Mouse (Mus musculus): ENCODE data around the gene Grin1. TPM values are rescaled to one million over a fixed set of nuclear protein-coding genes. Genes with fewer than 3 reads are reported as not detected.

The Grin1 gene
- total RNA-seq, 2 experiments from 2014 or later, result 15.0 to 15.2 TPM

DNA sequence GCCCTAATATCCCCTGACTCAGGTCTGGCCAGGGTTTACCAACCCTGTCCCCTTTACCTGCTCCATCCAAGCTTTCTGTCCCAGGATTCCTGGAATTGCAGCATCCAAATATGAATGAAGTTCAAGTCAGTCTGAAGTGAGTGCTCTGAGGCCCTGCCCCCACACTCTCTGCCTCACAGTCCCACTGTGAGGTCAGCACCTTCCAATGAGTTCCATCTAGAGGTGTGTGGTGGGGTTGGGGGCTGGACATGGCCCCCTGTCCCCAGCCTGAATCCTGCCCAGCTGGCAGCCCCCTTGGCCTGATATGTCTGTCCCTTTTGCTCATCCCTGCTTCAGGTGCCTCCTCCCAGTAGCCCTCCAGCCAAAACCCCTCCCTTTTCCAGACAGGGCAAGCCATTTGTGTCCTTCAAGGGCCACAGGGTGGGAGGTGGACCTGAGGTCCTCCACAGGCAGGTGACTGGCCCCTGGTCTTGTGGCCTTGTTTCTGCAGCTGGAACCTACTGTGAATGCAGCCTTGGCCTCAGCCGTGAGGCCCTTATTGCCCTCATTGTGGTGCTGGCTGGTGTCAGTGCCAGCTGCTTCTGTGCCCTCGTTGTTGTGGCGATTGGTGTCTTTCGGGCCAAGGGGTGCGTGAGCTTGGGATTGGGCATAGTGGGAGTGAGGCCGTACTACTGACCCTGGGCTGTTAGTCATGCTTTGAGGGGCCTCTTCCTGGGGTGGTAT lies 30.9 kb downstream of the Grin1 start, which contains the start of gene Tmem210:
Tmem210 (plus strand) TSS at position 219 of the 723 bp plus-strand sequence.
- no peak for DNase-seq (ENCODE audit: low spot score in 2 of 2)

DNA sequence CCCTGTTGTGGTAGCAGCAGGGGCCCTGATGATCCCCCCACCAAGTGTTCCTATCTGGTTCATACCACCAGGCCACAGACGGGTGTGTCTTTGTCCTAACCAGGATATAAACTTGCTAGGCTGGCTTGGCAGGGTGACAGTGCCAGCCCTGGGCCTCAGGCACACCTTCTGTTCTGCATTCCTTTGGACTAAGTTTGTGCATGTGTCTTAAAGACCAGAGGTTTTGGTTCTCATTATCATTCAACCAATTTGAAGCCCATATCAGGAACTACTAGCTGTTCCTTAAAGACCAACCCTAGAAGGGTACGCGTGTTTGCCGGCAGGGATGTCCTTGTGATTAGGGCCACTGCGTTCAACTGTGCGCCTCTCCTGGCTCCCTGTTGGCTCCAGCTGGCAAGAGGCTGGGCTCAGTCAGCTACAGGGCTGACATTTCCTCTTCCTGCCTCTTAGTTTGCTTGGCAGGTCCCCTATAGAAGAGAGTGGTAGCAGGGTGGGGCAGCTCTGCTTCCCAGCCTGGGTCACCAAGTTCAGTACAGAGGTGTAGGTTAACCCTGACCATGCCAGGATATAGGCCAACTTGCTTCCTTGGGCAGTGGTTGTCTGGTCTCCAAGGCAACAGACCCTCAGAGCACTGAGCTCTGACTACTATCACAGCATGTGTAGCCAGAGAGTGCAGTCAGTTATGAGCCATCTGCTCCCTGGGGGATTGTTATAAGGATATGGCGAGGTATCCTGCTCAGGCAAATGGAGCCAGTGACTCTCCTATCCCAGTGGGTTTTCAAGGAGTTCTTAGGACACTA lies 31.9 kb downstream of the Grin1 start:
- no peak for DNase-seq (ENCODE audit: low spot score in 2 of 2)

DNA sequence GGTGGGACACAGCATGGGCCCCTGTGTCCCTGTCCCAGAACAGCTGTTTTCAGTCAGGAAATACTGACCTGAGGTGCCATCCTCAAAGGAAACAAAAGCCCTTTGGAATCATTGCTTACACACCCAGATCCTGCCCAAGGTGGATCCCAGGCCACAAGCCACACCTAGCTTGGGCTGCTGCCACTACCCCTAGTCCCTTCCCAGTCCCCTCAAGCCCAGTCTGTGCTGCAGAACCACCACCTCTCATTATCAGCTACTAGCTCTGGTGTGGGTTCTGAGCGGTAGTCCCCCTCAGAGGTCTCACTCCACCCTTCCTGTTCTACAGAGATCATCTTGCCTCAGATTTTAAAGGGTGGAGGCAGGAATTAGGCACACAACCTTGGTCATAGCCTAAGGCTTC lies 32.7 kb downstream of the Grin1 start:
- no peak for DNase-seq (ENCODE audit: low spot score in 2 of 2)

DNA sequence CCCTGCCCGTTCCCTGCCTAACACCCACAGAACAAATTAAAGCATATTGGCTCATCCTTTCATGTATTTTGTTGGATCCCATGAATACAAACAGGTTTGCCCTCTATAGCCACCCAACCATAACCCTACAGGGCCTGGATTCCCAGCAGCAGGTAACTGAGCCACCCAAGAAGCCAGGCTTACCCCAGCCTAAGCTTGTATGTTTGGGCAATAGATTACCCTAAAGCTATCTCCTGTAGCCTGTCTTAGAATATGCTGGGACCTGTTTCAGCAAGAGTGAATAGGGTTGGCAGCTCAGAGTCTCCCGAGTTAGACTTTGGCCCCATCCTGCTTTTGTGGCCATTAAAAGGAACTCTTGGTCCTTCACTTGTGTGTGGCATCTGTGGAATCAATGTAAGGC lies 33.4 kb downstream of the Grin1 start:
- no peak for DNase-seq (ENCODE audit: low spot score in 2 of 2)

DNA sequence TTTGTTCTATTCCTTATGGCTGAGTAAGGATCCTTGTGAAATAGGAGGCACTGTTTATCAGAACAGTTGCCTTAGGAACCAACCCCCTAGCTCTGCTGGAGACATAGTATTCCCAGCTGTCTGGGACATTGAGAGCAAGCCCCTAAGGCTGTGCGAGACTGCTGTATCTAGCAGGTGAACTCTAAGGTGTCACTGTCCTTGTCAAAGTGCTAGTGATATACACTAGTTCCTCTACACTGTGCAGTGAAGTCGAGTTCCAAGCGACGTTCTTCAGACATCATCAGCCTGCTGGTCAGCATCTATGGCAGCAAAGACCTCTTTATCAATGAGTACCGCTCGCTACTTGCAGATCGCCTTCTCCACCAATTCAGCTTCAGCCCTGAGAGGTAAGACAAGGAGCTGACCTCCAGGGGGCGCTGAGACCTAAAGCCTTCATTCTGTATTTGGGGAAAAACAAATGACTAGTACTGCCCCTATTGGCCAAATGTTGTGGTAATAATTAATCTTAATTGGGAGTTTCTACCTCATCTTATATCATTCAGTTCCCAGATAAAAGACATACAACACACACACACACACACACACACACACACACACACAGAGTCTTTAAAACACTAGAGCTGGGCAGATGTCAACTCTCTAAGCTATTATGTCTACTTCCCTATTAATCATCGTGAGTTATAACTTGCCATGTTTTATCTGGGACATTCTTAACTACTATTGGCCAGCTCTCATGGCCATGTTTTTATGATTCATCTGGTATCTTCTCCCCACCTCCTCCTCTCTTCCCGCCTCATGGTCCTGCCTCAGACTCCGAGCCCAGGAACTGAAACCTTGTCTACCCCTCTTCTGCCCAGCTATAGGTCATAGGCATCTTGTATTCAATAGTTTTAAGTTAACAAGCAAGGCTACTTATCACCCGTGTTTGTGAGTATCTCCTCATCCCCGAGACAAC lies 39.8 kb downstream of the Grin1 start:
- DNase-seq (ENCODE audit: low spot score in 2 of 2), result peak in 1 of 2 experiments; percentile 74

DNA sequence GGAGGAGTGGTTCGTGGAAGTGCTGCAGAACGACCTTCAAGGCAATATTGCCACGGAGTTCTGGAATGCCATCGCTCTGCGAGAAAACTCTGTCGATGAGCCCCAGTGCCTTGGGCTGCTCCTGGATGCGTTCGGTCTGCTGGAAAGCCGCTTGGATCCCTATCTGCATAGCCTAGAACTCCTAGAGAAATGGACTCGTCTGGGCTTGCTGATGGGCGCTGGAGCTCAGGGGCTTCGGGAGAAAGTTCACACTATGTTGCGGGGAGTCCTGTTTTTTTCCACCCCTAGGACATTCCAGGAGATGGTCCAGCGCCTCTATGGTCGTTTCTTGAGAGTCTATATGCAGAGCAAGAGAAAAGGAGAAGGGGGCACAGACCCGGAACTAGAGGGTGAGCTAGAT lies 46.0 kb downstream of the Grin1 start:
- no peak for DNase-seq (ENCODE audit: low spot score in 2 of 2)

DNA sequence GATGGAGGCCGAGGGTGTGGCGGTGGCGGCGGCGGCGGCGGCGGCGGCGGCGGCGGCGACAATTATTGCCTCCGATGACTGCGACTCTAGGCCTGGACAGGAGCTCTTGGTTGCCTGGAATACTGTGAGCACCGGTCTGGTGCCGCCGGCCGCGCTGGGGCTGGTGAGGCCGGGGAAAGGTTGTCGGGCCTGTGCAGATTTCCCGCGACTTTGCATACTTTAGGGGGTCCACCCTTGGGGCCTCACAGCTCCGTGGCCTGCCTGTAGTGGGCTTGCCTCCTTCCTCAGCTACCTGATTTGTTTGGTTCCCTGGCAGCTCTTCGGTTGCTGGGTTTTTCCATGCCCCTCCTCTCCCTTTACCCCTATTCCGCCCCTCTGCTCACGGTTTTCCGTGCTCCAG lies 46.5 kb downstream of the Grin1 start:
- DNase-seq (ENCODE audit: low spot score in 2 of 2), result no peak

DNA sequence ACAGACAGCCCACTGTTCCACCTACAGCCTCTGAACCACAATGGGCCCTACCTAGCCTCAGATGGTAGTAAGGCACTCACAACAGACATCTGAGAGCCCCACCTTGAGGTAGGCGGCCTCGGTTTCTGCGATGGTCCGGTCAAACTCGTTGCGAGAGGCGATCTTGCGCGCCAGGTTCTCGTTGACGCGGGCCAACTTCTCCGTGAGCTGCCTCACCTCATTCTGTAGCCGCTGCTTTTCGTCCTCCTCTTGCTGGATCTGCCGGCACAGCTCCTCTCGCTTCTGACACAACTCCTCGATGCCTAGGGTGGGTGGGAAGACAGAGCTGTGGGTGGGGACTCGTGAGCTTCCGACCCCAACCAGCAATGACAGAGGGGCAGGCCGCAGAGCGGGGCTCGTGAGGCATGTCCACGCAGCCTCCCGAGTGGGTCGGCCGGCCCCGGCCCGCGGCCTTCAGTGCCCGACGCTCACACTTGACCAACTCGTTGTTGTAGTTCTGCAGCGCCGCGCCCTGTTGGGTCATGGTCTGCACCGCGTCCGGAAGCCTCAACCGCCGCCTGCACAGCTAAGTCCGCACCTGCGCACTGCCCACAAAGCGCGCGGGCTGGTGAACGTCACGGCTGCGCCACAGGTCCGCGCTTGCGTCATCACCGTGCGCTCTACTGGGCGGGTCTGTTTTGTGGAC lies 47.0 kb downstream of the Grin1 start, which contains the start of the genes Ssna1 and Anapc2:
Ssna1 (minus strand) TSS at position 612 of the 685 bp plus-strand sequence.
Anapc2 (plus strand) TSS at position 652 of the 685 bp plus-strand sequence.
- peak; percentile 96 to 98 for DNase-seq (ENCODE audit: low spot score in 2 of 2)

DNA sequence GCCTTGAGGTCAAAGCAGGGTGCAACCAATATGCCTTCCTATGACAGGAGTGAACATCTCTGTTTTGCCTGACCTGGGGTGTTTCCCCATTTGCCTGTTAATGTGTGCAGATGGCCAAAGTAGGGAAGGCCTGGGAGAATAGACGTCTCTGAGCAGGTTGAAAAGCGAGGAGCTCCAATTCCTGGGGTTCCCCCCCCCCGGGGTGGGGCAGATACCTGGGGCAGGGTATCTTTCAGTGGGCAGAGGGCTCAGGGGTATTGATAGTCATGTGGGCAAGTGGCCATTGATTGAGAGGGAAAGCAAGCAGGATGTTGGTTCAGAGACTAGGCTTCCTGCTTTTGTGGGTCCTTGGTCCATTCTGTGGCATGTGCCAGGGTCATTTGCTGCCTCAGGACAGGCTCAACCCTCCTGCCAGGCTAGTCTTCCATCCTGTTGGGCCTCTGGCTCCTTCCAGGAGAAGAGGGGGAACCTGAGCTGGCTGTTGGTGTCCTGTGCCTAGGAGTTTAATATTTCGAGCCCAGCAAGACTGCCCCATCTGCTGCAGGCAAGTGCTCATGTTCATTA lies 51.2 kb downstream of the Grin1 start:
- DNase-seq (ENCODE audit: low spot score in 2 of 2), result no peak

DNA sequence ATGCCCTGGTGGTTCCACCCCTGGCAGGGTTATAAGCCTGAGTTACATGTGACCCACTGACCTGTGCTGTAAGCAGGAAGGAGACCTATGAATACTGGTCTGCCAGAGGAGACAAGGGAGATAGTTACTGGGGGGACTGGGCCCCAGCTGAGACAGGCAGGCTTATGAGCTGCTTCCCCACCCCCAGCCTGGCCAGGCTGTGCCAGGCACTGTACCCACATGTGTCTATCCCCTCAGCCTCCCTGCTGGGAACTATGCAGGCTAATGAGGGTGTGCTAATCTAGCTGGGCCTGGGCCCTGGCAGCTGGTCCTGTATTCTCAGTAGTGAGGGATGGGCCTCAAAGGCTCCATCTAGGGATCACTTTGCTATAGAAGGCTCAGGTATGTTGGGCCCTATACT lies 51.7 kb downstream of the Grin1 start:
- DNase-seq (ENCODE audit: low spot score in 2 of 2), result no peak

DNA sequence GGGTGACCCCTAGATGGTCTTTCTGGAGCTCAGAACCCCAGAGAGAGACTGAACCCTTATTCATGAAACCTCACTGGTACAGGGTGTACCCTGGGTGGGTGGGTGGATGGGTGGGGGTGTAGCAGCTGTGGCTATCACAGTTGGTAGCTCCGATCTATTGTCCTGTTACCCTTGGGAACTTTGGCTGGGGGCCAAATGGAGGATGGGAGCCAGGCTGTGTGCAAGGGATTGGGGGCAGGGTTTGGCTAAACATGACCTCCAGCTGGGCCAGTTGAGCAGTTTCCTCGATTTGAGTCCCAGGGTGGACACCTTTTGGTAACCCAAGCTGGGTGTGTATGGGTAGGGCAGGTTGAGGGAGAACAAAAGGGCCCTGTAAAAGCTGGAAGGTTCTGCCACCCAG lies 52.3 kb downstream of the Grin1 start:
- no peak for DNase-seq (ENCODE audit: low spot score in 2 of 2)

DNA sequence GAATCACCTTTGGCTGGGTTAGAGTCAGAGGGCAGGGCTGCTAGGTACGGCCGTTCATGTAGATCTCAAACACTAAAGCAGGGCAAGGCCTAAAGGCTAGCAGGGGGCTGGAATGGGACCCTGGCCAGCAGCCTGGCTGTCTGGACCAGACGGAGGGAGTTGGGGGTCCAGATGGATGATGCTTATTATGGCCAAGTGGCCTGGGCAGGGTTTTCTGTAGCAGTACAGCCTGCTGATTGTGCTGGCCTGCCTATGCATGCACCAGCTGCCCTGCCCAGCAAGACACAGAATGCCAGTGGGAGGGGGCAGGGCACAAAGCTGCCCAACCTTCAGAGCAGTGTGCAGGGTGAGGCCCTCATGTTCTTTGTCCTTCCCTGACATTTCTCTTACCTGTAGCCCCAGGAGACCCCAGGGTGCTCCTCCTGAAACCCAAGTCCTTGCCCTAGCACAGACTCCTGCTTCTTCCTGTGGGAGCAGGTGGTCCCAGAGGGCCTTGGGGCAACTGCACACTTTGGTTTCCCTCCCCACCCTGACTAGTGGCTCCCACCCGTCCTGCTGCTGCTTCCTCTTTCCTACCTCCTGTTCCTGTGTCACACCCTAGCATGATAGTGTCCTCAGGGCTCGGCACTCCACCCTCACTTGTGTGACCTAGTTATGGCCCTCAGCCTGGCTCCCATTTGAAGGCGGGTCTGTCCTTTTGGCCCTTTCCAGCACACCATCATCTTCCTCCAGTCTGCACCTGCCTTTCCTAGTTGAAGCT lies 52.9 kb downstream of the Grin1 start:
- no peak for DNase-seq (ENCODE audit: low spot score in 2 of 2)

DNA sequence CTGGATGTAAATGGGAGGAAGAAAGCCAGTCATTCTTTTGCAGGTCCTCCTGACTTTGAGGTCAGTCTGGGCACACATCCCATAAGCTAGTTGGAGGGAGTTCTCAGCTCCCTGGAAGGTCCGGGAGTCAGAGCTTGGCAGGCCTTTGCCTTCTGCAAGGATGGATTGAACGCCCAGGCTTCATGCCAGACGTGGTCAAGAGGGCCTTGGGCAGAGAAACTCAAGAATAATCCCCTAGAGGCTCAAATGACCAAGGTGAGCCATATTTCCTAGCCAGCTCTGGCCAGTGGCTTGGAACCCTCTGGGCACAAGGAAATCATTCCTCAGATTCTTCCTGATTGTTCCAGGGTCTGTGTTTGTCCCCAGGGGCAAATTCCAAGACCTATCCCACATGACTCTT lies 54.1 kb downstream of the Grin1 start:
- no peak for DNase-seq (ENCODE audit: low spot score in 2 of 2)

DNA sequence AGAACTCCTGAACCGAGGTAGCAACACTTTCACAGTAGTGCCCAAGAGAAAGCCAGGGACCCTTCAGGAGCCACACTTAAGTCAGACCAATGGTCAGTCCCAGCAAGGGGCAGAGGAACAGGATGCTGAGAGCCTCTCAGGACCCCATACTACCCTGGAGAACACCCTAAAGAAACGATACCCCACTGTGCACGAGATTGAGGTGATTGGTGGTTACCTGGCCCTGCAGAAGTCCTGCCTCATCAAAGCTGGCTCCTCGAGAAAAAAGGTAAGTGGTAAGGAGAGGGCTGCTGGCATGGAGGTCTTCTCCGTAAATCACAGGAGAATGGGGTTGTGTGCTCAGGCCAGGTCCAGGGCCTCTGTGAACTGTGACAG lies 54.7 kb downstream of the Grin1 start:
- DNase-seq (ENCODE audit: low spot score in 2 of 2), result no peak

DNA sequence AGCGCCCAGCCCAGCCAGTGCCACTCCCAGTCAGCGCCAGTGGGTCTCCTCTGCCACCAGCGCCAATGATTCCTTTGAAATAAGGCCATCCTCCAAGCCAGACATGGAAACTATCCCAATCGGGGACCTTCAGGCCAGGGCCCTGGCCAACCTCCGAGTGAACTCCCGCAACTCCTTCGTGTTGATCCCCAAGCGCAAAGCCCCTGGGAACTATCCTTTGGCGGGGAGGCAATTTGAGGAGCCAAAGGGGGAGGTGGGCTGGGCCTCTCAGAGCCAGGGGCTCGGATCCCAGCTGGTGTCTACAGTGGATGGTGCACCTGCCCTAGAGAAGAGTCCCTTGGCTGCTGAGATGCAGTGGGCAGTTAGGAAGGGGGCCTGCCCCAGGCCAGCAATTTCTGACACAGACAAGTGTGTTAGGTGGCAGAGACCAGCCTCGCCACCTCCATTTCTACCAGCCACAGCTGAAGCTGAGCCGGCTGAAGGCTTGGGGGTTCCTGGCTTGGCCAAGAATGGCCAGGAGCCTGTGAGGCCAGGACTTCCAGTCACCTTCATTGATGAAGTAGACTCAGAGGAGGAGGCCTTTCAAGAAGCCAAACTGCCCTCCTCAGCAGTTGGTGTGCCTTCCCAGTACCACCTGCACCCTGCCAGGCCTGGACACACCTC lies 55.2 kb downstream of the Grin1 start:
- DNase-seq (ENCODE audit: low spot score in 2 of 2), result no peak

DNA sequence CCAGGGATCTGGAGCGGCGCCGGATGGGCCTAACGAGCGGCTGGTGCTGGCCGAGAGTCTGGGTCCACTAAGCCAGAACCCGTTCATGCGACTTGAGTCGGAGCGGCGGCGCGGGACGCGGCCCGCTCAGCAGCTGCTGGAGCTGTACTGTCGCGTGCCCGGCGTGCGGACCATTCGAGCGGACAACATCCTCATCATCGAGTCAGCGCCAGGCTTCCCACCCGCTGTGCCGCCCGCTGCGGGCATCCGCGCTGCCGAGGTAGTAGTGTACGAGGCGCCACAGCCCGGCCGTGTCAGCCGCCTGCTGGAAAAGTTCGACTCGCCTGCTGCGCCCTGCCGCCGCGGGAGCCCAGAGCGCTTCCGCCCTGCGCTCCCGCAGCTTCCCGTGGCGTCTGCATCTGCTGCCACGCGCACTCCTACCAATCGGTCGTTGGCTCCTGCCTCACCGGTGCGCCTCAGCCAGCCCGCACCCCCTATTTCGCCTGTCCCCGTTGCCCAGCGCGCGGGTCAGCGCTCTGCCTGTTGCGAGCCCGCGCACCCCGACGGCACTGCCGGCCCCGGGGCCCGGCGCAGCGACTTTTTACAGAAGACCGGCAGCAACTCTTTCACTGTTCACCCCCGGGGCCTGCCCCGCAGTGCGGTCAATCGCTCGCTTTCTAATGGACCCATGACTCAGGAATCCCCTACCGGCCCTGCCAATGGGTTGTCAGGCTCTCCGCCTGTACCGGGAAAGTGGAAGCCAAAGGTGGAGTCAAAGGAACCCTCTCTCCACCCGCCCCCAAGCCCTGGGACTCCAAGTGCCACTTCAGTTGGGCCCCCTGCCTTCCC lies 56.0 kb downstream of the Grin1 start:
- DNase-seq (ENCODE audit: low spot score in 2 of 2), result no peak

DNA sequence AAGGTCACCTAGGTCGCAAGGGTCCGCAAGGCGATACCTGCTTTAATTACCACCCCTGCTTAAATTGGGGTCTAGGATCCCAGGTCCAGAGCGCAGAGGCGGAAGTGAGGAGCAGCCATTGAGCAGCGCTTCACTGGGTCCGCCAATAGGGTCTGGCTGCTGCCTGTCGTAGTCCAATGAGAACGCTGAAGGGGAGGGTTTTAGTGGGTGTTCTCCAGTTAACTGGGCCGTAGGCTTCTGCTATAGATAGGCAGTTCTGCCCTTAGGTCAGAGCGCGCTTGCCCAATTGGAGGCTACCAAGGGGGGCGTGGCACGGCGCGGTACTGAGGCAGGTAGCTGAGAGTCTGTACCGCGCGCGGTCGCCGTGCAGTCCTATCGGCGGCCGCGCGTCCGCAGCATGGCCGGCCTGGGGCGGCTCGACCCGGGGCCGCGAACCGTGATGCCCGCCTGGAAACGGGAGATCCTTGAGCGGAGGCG lies 56.7 kb downstream of the Grin1 start, which contains the start of gene Tprn:
Tprn (plus strand) TSS at position 328 of the 477 bp plus-strand sequence.
- peak; percentile 80 to 91 for DNase-seq (ENCODE audit: low spot score in 2 of 2)

DNA sequence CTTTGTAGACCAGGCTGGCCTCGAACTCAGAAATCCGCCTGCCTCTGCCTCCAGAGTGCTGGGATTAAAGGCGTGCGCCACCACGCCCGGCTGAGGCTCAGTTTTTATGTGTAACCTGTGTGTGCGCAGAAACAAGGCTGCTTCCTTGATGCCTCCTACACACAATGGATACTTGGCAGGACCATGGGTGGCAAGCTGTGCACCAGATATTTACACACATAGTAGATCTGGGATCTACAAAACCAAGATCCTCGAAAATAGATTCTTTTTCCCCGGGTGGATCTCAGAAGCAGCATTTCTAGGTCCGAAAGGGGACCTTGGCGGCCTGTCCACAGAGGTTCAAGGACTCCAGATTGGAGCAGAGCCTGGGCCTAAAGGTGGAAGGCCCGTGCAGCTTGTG lies 57.1 kb downstream of the Grin1 start:
- no peak for DNase-seq (ENCODE audit: low spot score in 2 of 2)
